Mouse (Mus musculus) liver (tissue): ENCODE measurements around the gene Sntn.

ENCODE experiments used
- DNase-seq: peaks from one replicate; pipeline ENCODE4 v3.0.0-alpha.2; 2020; ENCODE audit warnings: mixed read lengths

The Sntn gene

GRCm38 (mm10) chr14:13670576-13670975 lies at the start of gene Sntn:
Sntn (plus strand) TSS chr14:13670876.
- DNase-seq: no peak

- no peak for DNase-seq
These were observed 20.8 kb upstream of the Sntn start for GRCm38 (mm10) chr14:13649865-13650264.

- no peak for DNase-seq
These were observed 19.6 kb upstream of the Sntn start for GRCm38 (mm10) chr14:13651039-13651438.

DNA sequence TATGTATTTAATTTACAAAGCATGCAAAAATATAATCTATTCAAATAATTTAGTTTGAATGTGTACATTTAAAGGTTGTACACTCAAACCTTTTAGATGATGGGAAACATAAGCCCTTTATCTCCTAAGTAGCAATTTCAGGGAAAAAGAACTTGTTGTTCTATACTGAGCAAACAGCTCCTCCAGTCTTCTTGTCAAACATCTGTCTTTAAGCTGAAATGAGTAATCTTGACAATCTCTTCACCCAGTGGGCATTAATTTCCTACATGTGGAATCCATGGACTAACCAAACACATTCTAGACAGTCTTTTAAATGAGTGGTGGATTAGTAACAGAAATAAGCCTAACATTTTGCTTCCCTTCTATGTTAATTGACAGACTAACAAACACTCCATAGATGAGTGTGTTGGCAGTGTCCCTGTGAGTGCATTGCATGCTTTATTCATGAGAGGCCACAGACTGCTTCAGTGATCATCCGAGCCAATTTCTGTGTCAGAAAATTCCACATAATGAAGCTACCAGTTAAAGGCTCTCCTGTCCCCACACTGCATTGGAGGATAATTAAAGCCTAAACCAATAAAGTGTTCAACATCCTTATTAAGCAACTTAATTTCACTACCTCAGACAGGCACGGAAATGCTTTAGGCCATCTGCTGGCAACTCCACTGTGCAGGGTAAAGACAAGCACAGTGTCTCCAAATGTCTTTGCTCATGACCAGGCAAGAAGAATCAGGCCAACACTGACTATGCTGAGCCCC lies 19.0 kb upstream of the Sntn start:
- DNase-seq: no peak

DNA sequence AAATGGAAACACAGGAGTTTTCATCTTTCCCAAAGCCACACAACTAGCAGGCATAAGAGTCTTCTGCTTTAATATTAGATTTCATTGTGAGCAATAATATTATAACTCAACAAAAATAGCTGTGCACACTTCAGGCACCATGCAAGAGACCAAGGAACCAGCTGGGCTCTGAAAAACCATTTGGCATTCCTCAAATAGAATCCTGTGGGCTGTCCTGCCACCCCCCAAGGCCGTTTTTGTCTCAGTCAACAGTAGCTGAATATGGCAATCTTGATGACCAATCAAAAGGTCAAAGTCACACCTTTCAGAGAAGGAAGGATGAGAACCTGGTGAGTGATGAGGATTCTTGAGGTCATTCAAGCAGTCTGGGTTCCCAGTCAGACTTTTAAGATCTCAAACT lies 16.0 kb downstream of the Sntn start:
- DNase-seq: no peak

- no peak for DNase-seq
These were observed 19.8 kb downstream of the Sntn start for GRCm38 (mm10) chr14:13690426-13690825.

- DNase-seq: no peak
These were observed 61.6 kb downstream of the Sntn start for GRCm38 (mm10) chr14:13732263-13732662.
